Mouse (Mus musculus) lung, adult 2 months (tissue): ENCODE results near the gene Ankrd49. TPM values are rescaled to one million over a fixed set of nuclear protein-coding genes. Genes with fewer than 3 reads are reported as not detected.
A peak's percentile ranks its signal among the peaks of the same experiment; 100 is the strongest.

ENCODE experiments used
- DNase-seq: peaks from one replicate; pipeline ENCODE4 v3.0.0; 2022
- H3K4me1 ChIP-seq: fragments of 200-500 bp; 2 replicates; pipeline ENCODE4 v1.6.1; 2011; ENCODE audit warnings: low read length; ENCODE audit not compliant: control insufficient read depth, insufficient read depth
- H3K4me3 ChIP-seq: fragments of 200-500 bp; replicated peaks from 2 replicates; pipeline ENCODE3; 2011; ENCODE audit warnings: low read depth, mild to moderate bottlenecking, control low read depth, low read length; ENCODE audit errors: extremely low read depth
- CTCF ChIP-seq: fragments of 200-500 bp; IDR thresholded peaks from 2 replicates; pipeline ENCODE4 v1.5.1; 2011; ENCODE audit warnings: mild to moderate bottlenecking, low read length, control low read depth; ENCODE audit not compliant: insufficient read depth
- POLR2A ChIP-seq: fragments of 200-500 bp; IDR thresholded peaks from 2 replicates; pipeline ENCODE4 v1.6.1; 2011; ENCODE audit warnings: low read depth, mild to moderate bottlenecking, control low read depth, low read length, borderline replicate concordance; ENCODE audit errors: extremely low read depth
- WGBS: fragments of 180-500 bp; shearing (Covaris S2); methylation state at CpG from one replicate; pipeline ENCODE4 v1.1.7; 2018; 5-methylcytosine and 5-hydroxymethylcytosine counted together
- polyA plus RNA-seq: library from polyadenylated mRNA; depleted of rRNA; stranded (reverse); fragments of >200 nt; gene quantifications from 2 replicates; pipeline ENCODE4 v1.2.3, GENCODE M21; 2012; rRNA removed

The Ankrd49 gene
- polyA plus RNA-seq, 1 experiment, result 5.0 TPM

- Histone ChIP-seq H3K4me3 (peak overlapping the region; percentile 63), H3K4me1 (peaks cover 3% of the 10 kb centered on the region; the same call in 1 of the 2 replicates)
- DNase-seq, result no peak
- TF ChIP-seq CTCF, result no peak
- TF ChIP-seq POLR2A, result no peak
- WGBS, result 58% methylated on average over 42 of the region's 42 CpGs
These were observed 33.7 kb downstream of the Ankrd49 start for GRCm38 (mm10) chr9:14750901-14751502.

- DNase-seq, result no peak
- no peak within 1 kb of the TSS for H3K4me3 ChIP-seq
- peaks cover 6% of the 10 kb centered on the region for H3K4me1 ChIP-seq
- 84% methylated on average over 19 of the region's 19 CpGs for WGBS
- no peak for TF ChIP-seq POLR2A
- TF ChIP-seq CTCF, result no peak
These were observed 44.3 kb downstream of the Ankrd49 start, which contains the start of gene Piwil4 for GRCm38 (mm10) chr9:14740151-14740924. Gene Piwil4, minus strand, starts transcription at chr9:14740733.

- 62% methylated on average over 4 of the region's 4 CpGs for WGBS
- Histone ChIP-seq H3K4me3 (no peak overlapping the region), H3K4me1 (peaks cover 6% of the 10 kb centered on the region)
- no peak for TF ChIP-seq CTCF
- no peak for TF ChIP-seq POLR2A
- DNase-seq, result no peak
These were observed 45.0 kb downstream of the Ankrd49 start for GRCm38 (mm10) chr9:14739498-14740150.

GRCm38 (mm10) chr9:14730941-14731541, 53.6 kb downstream of the Ankrd49 start:
- H3K4me3 ChIP-seq, result no peak overlapping the region
- WGBS, result 27% methylated on average over 9 of the region's 9 CpGs
- TF ChIP-seq CTCF (no peak), POLR2A (no peak)
- H3K4me1 ChIP-seq, result peaks cover 8% of the 10 kb centered on the region
- DNase-seq, result no peak

Other genes with a start within 250 kb of the Ankrd49 start
- 36.6 and 47.1 TPM in 2 replicates for gene Amotl1, start 139.8 kb downstream of the Ankrd49 start, polyA plus RNA-seq
- gene Piwil4, start 44.1 kb downstream of the Ankrd49 start, polyA plus RNA-seq, result 4.6 and 5.6 TPM in 2 replicates
- 3.5 and 5.3 TPM in 2 replicates for gene Fut4, start 32.5 kb downstream of the Ankrd49 start, polyA plus RNA-seq
- gene 1700012B09Rik, start 13.8 kb downstream of the Ankrd49 start, polyA plus RNA-seq, result 0.72 and 1.6 TPM in 2 replicates
- gene Mre11a, start 202 bp downstream of the Ankrd49 start, polyA plus RNA-seq, result 2.1 and 3.8 TPM in 2 replicates
- gene Gpr83, start 75.4 kb upstream of the Ankrd49 start, polyA plus RNA-seq, result 0.27 and 0.32 TPM in 2 replicates
- gene Izumo1r, start 119.1 kb upstream of the Ankrd49 start, polyA plus RNA-seq, result 1.5 TPM in 2 replicates